ENCODE assay signal across 22 mouse cellular contexts in genomic region chr13:39691291-39692024, GRCm38 (mm10).
DNase-seq lines count a peak whose midpoint lies in the region; ATAC-seq and TF ChIP-seq lines count a peak whose summit lies in the region.
"Had no signal": no experiment of that assay in that cellular context is flagged by ENCODE, and none has a peak within 500 bp of the region (broad histone marks: within the 10 kb centered on the region; RNA-seq: fewer than 3 reads in every experiment).

No protein-coding gene starts in this region.

- H3K27ac ChIP-seq in lung, embryonic 14.5 days (ENCODE audit: low read depth), result no peak overlapping the region
- H3K27ac ChIP-seq in forebrain, embryonic 12.5 days, result no peak overlapping the region
- H3K27ac ChIP-seq: forebrain, embryonic 13.5 days; heart, embryonic 10.5 days; hindbrain, embryonic 15.5 days; limb, embryonic 12.5 days; liver, embryonic 13.5 days; midbrain, embryonic 15.5 days; neural tube, embryonic 13.5 days; stomach, postnatal 0 days had no signal

- no peak for TF ChIP-seq CTCF in lung, embryonic 14.5 days (IDR thresholded peaks at IDR 0.05; ENCODE audit: low read depth)

- no peaks in the 10 kb centered on the region for H3K4me1 ChIP-seq in lung, embryonic 14.5 days (ENCODE audit: insufficient read depth)
- no peaks in the 10 kb centered on the region for H3K4me1 ChIP-seq in forebrain, embryonic 12.5 days
- H3K4me1 ChIP-seq: forebrain, embryonic 13.5 days; heart, embryonic 10.5 days; hindbrain, embryonic 15.5 days; limb, embryonic 12.5 days; liver, embryonic 13.5 days; midbrain, embryonic 15.5 days; neural tube, embryonic 13.5 days had no signal

- H3K27me3 ChIP-seq in lung, embryonic 14.5 days (ENCODE audit: insufficient read depth, low read length), result no peaks in the 10 kb centered on the region
- no peaks in the 10 kb centered on the region for H3K27me3 ChIP-seq in forebrain, embryonic 12.5 days
- H3K27me3 ChIP-seq: forebrain, embryonic 13.5 days; hindbrain, embryonic 15.5 days; limb, embryonic 12.5 days; liver, embryonic 13.5 days; midbrain, embryonic 15.5 days; neural tube, embryonic 13.5 days had no signal

- DNase-seq in lung, embryonic 14.5 days, result peak; percentile 9
- DNase-seq in lung, postnatal 4 days, result no peak
- DNase-seq in 3T3-L1 (ENCODE audit: low read depth, low spot score), result peak; percentile 35
- DNase-seq in Muller cell, postnatal 12 days (ENCODE audit: inconsistent ontology term), result peak; percentile 29
- DNase-seq in gastrocnemius, adult 8-10 months (ENCODE audit: low spot score in 2 of 2), result no peak
- DNase-seq: adrenal gland, postnatal 36 days; cerebellum, adult 11-12 months; embryo, embryonic 11 days; heart, postnatal 4 days; kidney, adult 2 months; liver, embryonic 13.5 days; thymus, adult 2 months had no signal

- no peak for ATAC-seq in lung, embryonic 14.5 days (ENCODE audit: insufficient read depth)
- ATAC-seq in common myeloid progenitor, adult 5-6 weeks (replicated peaks; ENCODE audit: low read depth, poor library complexity, severe bottlenecking), result peak; percentile 73
- ATAC-seq in forebrain, embryonic 12.5 days (ENCODE audit: low FRiP score), result no peak
- ATAC-seq: forebrain, embryonic 13.5 days; midbrain, embryonic 15.5 days had no signal

- no peaks in the 10 kb centered on the region for H3K9me3 ChIP-seq in lung, embryonic 14.5 days (ENCODE audit: low read depth, low read length)
- H3K9me3 ChIP-seq in forebrain, embryonic 12.5 days, result no peaks in the 10 kb centered on the region
- H3K9me3 ChIP-seq: forebrain, embryonic 13.5 days; heart, embryonic 10.5 days; hindbrain, embryonic 15.5 days; limb, embryonic 12.5 days; liver, embryonic 13.5 days; midbrain, embryonic 15.5 days; neural tube, embryonic 13.5 days had no signal

- 46% methylated on average over 3 of the region's 3 CpGs for WGBS in lung, embryonic 14.5 days
- WGBS in forebrain, embryonic 12.5 days, result 88% methylated on average over 3 of the region's 3 CpGs

- H3K36me3 ChIP-seq in lung, embryonic 14.5 days (ENCODE audit: insufficient read depth), result no peaks in the 10 kb centered on the region
- H3K36me3 ChIP-seq in forebrain, embryonic 12.5 days (replicated peaks), result no peaks in the 10 kb centered on the region
- H3K36me3 ChIP-seq: heart, embryonic 10.5 days; hindbrain, embryonic 15.5 days; limb, embryonic 12.5 days; liver, embryonic 13.5 days; midbrain, embryonic 15.5 days; neural tube, embryonic 13.5 days had no signal

- no peak overlapping the region for H3K4me2 ChIP-seq in lung, embryonic 14.5 days
- H3K4me2 ChIP-seq in forebrain, embryonic 12.5 days, result no peak overlapping the region
- H3K4me2 ChIP-seq: forebrain, embryonic 13.5 days; hindbrain, embryonic 15.5 days; limb, embryonic 12.5 days; liver, embryonic 13.5 days; midbrain, embryonic 15.5 days; neural tube, embryonic 13.5 days had no signal

- no peak overlapping the region for H3K9ac ChIP-seq in lung, embryonic 14.5 days
- no peak overlapping the region for H3K9ac ChIP-seq in forebrain, embryonic 12.5 days
- H3K9ac ChIP-seq: forebrain, embryonic 13.5 days; hindbrain, embryonic 15.5 days; limb, embryonic 12.5 days; liver, embryonic 13.5 days; midbrain, embryonic 15.5 days; neural tube, embryonic 13.5 days had no signal

- no peak overlapping the region for H3K4me3 ChIP-seq in lung, embryonic 14.5 days (ENCODE audit: low read depth, low read length)
- no peak overlapping the region for H3K4me3 ChIP-seq in forebrain, embryonic 12.5 days (replicated peaks)
- H3K4me3 ChIP-seq: forebrain, embryonic 13.5 days; heart, embryonic 10.5 days; hindbrain, embryonic 15.5 days; limb, embryonic 12.5 days; liver, embryonic 13.5 days; midbrain, embryonic 15.5 days; myocyte; neural tube, embryonic 13.5 days had no signal

Comparison
In these comparisons a context has a peak if more than half of its experiments do, and no peak if none do; other contexts are left out.
1. DNase-seq: peak in lung, embryonic 14.5 days (single experiment), 3T3-L1 (single experiment) and Muller cell, postnatal 12 days (single experiment); none in lung, postnatal 4 days (0 of 2) and gastrocnemius, adult 8-10 months (0 of 2).